Mouse (Mus musculus): ENCODE measurements around the gene Zbtb24. TPM values are rescaled to one million over a fixed set of nuclear protein-coding genes. Genes with fewer than 3 reads are reported as not detected.

Zbtb24 gene
- total RNA-seq, 2 experiments from 2014 or later = 24.5 to 28.0 TPM

DNA sequence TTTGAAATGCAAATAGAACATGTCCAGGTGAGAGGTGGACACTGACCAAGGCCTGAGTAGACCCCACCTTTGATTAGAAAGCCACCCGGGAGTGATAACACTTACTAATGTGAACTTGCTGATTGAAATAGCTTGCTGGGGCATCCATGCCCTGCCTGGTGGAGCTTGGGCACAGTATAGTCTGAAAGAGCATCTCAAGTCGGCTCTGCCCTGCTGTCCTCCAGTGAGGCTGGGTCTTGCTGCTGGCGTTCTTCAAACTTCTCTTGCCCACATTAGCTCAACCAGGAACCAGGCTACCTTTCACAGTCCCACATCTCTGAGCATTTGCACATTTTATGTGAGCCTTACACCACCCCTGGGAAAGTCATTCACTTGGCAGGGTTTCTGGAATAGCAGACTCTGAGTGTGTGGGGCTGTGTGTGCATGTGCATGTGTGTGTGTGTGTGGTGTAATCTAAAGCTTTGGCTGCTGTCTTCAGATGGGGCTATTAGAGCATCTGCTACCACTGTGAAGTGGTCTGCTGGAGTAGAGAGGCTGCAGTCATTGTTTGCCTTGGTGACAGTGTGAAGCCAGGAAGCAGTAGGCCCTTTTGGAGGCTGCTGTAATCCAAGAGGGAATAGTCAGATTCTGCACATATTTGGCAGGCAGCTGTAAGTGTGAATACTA, 11.0 kb downstream of the Zbtb24 start:
- DNase-seq (ENCODE audit: low spot score in 2 of 2) = no peak

DNA sequence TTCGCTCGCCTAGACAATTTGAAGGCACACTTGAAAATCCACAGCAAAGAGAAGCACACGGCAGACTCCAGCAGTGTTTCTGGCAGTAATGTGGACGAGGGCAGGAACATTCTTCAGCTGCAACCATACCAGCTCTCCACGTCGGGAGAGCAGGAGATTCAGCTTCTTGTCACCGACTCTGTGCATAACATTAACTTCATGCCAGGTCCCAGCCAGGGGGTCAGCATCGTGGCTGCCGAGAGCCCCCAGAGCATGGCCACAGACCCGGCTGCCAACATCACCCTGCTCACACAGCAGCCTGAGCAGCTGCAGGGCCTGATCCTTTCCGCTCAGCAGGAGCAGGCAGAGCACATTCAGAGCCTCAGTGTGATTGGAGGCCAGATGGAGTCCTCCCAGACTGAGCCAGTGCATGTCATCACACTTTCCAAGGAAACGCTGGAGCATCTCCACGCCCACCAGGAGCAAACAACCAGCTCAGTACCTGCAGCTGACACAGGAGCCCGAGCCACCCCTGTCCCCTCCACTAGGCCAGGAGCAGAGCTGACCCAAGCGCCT, 14.3 kb downstream of the Zbtb24 start:
- DNase-seq (ENCODE audit: low spot score in 2 of 2) = no peak

DNA sequence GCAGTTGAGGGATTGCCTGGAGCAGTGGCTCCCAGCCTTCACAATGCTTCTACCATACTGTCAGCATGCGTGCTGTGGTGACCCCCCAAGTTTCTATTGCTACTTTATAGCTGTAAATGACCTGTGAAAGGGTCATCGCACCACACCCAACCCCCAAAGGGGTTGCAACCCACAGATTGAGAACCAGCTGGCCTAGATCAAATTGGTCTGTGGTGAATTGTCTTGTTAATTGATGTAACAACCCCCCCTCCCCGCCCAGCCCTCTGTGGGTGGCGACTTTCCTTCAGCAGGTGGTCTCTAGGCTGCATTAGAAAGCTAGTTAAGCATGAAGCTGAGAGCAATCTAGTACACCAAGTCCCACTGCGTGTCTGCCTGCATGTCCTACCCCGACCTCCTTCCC, 17.1 kb downstream of the Zbtb24 start:
- DNase-seq (ENCODE audit: low spot score in 2 of 2) = no peak

DNA sequence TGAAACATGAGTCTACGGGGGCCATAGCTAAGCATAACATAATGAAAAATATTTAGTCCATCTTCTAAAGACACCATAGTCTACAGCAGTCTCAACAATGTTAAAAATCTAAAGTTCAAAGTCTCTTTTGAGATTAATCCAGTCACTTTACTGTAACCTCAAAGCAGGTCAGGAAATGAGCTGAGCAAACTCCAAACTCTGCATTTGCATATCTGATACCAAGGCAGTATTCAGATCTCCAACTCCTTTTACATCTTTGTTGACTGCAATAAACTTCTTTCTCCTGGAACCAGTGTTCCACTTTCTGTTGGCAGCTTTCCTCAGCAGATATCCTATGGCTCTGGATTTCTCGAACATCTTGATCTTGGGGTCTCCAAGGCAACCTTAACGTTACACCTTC, 20.5 kb downstream of the Zbtb24 start:
- DNase-seq (ENCODE audit: low spot score in 2 of 2) = no peak

GRCm38 (mm10) chr10:41472534-41472933, 22.4 kb downstream of the Zbtb24 start:
- no peak for DNase-seq (ENCODE audit: low spot score in 2 of 2)

GRCm38 (mm10) chr10:41472962-41473481, 22.8 kb downstream of the Zbtb24 start:
- DNase-seq (ENCODE audit: low spot score in 2 of 2) = no peak

DNA sequence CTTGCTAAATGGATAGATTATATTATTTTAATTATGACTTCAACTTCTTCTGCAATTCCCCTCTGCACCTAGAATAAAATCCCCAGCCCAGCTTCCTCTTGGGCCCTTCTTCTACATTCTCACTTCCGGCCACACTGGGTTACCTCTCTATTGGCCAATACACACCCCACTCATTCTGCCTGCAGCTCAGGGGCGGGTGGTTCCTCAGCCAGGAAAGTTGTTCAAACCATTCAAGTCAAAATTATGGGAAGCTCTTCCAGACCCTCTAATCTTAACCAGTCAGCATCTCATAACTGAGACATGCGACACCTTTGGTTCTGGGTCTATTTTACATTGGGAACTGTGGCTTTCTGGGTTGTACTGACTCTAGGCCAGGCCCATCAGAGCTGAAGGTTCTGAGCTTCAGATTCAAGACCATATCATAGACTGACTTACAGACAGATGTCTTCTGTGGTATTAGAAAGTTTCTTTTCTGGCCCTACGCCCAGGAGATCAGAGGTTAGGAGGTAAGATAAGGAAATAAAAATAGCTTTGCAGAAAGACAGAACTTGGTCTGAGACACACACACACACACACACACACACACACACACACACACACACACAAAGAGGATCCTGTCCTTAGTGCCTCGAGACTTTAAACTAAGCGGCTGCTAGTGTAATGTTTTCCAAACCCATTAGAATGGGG, 23.7 kb downstream of the Zbtb24 start:
- no peak for DNase-seq (ENCODE audit: low spot score in 2 of 2)

DNA sequence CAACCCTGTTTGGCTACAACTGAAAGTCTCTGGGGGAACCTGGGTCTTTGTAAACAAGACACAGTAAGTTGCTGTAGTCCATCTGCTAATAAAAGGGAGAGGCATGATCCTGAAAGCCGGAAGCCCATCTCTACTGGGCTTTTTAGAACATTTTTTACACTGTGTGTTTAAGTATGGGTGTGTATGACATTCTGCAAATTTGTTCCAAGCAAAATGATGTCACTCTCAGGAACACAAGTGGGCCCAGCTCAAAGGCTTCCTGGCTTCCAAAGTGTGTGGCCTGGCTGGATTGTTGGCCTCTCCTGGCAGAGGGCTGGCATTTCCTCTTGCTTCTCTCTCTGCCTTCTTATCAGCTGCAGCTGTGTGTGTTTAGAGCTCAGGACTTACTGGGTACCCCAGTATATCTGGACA, 24.8 kb downstream of the Zbtb24 start:
- no peak for DNase-seq (ENCODE audit: low spot score in 2 of 2)

GRCm38 (mm10) chr10:41476171-41477017, 26.2 kb downstream of the Zbtb24 start, which contains the start of gene Mical1:
Mical1 (plus strand) TSS chr10:41476314.
- no peak for DNase-seq (ENCODE audit: low spot score in 2 of 2)

- no peak for DNase-seq (ENCODE audit: low spot score in 2 of 2)
Measured at GRCm38 (mm10) chr10:41477018-41477277, 26.8 kb downstream of the Zbtb24 start.

GRCm38 (mm10) chr10:41477278-41478181, 27.3 kb downstream of the Zbtb24 start:
- no peak for DNase-seq (ENCODE audit: low spot score in 2 of 2)

- DNase-seq (ENCODE audit: low spot score in 2 of 2) = no peak
Measured at GRCm38 (mm10) chr10:41479961-41480360, 29.8 kb downstream of the Zbtb24 start.

DNA sequence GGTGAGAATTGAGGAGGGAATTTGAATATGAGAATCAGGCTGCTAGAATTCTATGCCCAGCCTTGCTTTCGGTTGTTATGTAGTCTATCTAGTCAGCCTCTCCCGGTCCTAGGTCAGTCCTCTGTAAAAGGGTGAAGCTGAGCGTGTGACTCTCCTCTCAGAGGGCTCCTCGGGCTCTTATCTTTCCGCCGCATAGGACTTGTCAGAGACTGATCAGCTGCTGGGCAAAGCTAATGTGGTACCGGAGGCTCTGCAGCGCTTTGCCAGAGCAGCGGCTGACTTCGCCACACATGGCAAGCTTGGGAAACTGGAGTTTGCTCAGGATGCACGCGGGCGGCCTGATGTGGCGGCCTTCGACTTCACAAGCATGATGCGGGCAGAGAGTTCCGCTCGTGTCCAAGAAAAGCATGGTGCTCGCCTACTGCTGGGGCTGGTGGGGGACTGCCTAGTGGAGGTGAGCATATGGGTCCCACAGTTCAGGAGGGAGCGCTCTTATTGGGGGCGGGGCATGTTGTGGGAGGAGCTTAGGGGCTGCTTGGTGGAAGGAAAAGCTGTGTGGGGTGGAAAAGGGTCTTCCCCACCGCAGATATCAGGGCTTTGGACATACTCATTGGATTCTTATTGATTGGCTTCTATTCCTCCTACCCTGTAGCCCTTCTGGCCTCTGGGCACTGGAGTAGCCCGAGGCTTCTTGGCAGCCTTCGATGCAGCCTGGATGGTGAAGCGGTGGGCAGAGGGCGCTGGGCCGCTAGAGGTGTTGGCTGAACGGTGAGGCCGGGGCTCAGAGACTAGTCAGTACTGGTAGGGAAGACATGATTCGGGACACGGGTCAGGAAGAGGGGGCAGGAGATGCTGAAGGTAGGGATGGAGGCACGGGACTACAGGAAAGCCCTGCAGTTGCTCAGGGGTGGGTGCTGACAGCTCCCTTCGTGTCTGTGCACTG, 31.0 kb downstream of the Zbtb24 start:
- DNase-seq (ENCODE audit: low spot score in 2 of 2) = no peak

DNA sequence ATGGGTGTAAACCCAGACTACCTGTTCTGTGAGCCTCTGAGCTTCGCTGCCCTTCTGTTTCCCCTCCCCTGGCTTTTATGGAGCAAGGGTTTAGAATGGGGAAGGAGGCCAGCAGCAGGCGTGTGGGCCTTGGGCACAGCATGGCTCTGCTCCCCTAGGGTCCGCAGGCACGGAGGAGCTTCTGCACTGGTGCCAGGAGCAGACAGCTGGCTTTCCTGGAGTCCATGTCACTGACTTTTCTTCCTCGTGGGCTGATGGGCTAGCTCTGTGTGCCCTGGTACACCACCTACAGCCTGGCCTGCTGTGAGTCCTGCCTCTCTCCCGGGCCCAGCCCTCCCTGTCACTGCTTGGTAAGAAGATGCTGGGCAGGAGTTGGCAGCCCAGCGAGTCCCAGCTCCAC, 32.3 kb downstream of the Zbtb24 start:
- no peak for DNase-seq (ENCODE audit: low spot score in 2 of 2)

- DNase-seq (ENCODE audit: low spot score in 2 of 2) = no peak
Measured at GRCm38 (mm10) chr10:41485778-41486177, 35.6 kb downstream of the Zbtb24 start.

GRCm38 (mm10) chr10:41486506-41487170, 36.5 kb downstream of the Zbtb24 start:
- no peak for DNase-seq (ENCODE audit: low spot score in 2 of 2)

- no peak for DNase-seq (ENCODE audit: low spot score in 2 of 2)
Measured at GRCm38 (mm10) chr10:41488877-41489276, 38.7 kb downstream of the Zbtb24 start.

GRCm38 (mm10) chr10:41489294-41489693, 39.1 kb downstream of the Zbtb24 start:
- DNase-seq (ENCODE audit: low spot score in 2 of 2) = no peak

Data from adrenal gland, postnatal 4 days (tissue).